Mouse (Mus musculus): ENCODE data around the gene Gna13. TPM values are rescaled to one million over a fixed set of nuclear protein-coding genes. Genes with fewer than 3 reads are reported as not detected.
"Not testable (repeated sequence)": the region's sequence is repeated elsewhere in the genome, so short reads cannot be mapped to it uniquely, and the experiment has no call there.

Gene Gna13
- total RNA-seq, 1 experiment: 34.8 TPM

DNA sequence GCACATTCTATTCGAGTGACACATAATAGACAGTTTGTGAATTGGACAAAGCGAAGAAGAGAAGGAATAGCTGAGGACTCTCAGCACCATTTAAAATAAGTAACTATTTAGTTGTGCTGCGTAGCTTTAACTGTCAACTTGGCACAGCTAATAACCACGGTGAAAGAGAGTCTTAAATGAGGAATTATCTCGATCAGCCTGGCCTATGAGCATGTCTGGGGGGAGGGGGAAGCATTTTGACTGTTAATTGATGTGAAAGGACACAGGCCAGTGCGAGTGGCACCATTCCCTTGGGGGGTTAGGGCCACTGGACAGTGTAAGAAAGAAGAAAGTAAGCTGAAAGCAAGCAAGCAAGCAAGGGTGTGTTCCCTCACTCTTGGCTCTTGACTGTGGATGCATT, 26.7 kb upstream of the Gna13 start:
- H3K4me1 ChIP-seq (ENCODE audit: control insufficient read depth in 2 of 2, insufficient read depth in 2 of 2, low read length in 2 of 2, poor library complexity in 1 of 2): peaks cover 0 to 2% of the 10 kb centered on the region in 2 experiments; a peak in 1 of 4 replicates
- H3K9me3 ChIP-seq (ENCODE audit: control insufficient read depth, insufficient read depth, low read depth, low read length): no peaks in the 10 kb centered on the region
- in situ Hi-C loops (cut with MboI; ENCODE audit: low sequenced_read_pairs in 2 of 2, unreplicated experiment in 2 of 2): no loop called here
- no peaks in the 10 kb centered on the region for H3K36me3 ChIP-seq (ENCODE audit: control insufficient read depth, insufficient read depth, low read length, poor library complexity, severe bottlenecking)
- H3K9ac ChIP-seq (ENCODE audit: insufficient read depth, low read depth, low read length, poor library complexity, severe bottlenecking): no peak overlapping the region
- TF ChIP-seq ZNF384 (IDR thresholded peaks at IDR 0.05; ENCODE audit: low read depth, low read length) (no peak), ZC3H11A (IDR thresholded peaks at IDR 0.05; ENCODE audit: borderline replicate concordance, low read depth, low read length) (no peak), MAFK (IDR thresholded peaks at IDR 0.05; ENCODE audit: insufficient read depth, low read depth, low read length) (no peak), HCFC1 (IDR thresholded peaks at IDR 0.05; ENCODE audit: borderline replicate concordance, insufficient read depth, low read length) (no peak), CHD2 (IDR thresholded peaks at IDR 0.05; ENCODE audit: low read depth, low read length) (no peak)
- no peak for DNase-seq (ENCODE audit: low read depth, low spot score)
- no peak overlapping the region for H3K27ac ChIP-seq (ENCODE audit: insufficient read depth, low read depth, low read length, poor library complexity, severe bottlenecking)
- no peak overlapping the region for H3K4me3 ChIP-seq (ENCODE audit: insufficient read depth in 1 of 2, low read depth in 1 of 2, low read length in 2 of 2, poor library complexity in 1 of 2, severe bottlenecking in 1 of 2)

GRCm38 (mm10) chr11:109339155-109339938, 23.3 kb upstream of the Gna13 start:
- no peaks in the 10 kb centered on the region for H3K36me3 ChIP-seq (ENCODE audit: control insufficient read depth, insufficient read depth, low read length, poor library complexity, severe bottlenecking)
- H3K4me3 ChIP-seq (ENCODE audit: insufficient read depth in 1 of 2, low read depth in 1 of 2, low read length in 2 of 2, poor library complexity in 1 of 2, severe bottlenecking in 1 of 2): no peak overlapping the region
- TF ChIP-seq MAFK (IDR thresholded peaks at IDR 0.05; ENCODE audit: insufficient read depth, low read depth, low read length) (no peak), ZNF384 (IDR thresholded peaks at IDR 0.05; ENCODE audit: low read depth, low read length) (no peak), ZC3H11A (IDR thresholded peaks at IDR 0.05; ENCODE audit: borderline replicate concordance, low read depth, low read length) (no peak), CHD2 (IDR thresholded peaks at IDR 0.05; ENCODE audit: low read depth, low read length) (no peak), HCFC1 (IDR thresholded peaks at IDR 0.05; ENCODE audit: borderline replicate concordance, insufficient read depth, low read length) (no peak)
- no peak overlapping the region for H3K27ac ChIP-seq (ENCODE audit: insufficient read depth, low read depth, low read length, poor library complexity, severe bottlenecking)
- H3K9me3 ChIP-seq (ENCODE audit: control insufficient read depth, insufficient read depth, low read depth, low read length): no peaks in the 10 kb centered on the region
- in situ Hi-C loops (cut with MboI; ENCODE audit: low sequenced_read_pairs in 2 of 2, unreplicated experiment in 2 of 2): no loop called here
- H3K9ac ChIP-seq (ENCODE audit: insufficient read depth, low read depth, low read length, poor library complexity, severe bottlenecking): no peak overlapping the region
- peaks cover 3% of the 10 kb centered on the region in 2 experiments; a peak in 2 of 4 replicates for H3K4me1 ChIP-seq (ENCODE audit: control insufficient read depth in 2 of 2, insufficient read depth in 2 of 2, low read length in 2 of 2, poor library complexity in 1 of 2)
- no peak for DNase-seq (ENCODE audit: low read depth, low spot score)

DNA sequence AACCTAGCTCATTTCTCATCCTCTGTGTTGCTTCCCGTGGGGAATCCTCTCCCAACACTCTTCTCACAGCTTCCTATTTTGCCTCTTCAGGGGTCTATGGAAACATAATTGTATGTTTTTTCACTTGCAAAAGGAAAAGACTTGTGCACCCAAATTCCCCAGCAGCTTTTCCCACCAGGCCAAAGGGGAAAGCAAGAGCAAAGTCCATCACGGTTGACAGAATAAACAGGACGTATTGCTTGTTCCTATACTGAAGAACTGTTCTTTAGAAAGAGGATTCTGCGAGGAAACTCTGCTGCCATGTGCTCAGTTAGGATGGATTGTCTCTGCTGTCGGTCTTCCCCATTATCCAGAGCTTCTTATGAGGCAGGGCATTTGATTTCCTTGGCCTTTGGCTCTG, 22.1 kb upstream of the Gna13 start:
- no peak for TF ChIP-seq MAFK (IDR thresholded peaks at IDR 0.05; ENCODE audit: insufficient read depth, low read depth, low read length)
- TF ChIP-seq ZNF384 (IDR thresholded peaks at IDR 0.05; ENCODE audit: low read depth, low read length): no peak
- no peak for TF ChIP-seq ZC3H11A (IDR thresholded peaks at IDR 0.05; ENCODE audit: borderline replicate concordance, low read depth, low read length)
- TF ChIP-seq CHD2 (IDR thresholded peaks at IDR 0.05; ENCODE audit: low read depth, low read length): no peak
- no peak for TF ChIP-seq HCFC1 (IDR thresholded peaks at IDR 0.05; ENCODE audit: borderline replicate concordance, insufficient read depth, low read length)

GRCm38 (mm10) chr11:109342666-109343065, 20.0 kb upstream of the Gna13 start:
- H3K27ac ChIP-seq (ENCODE audit: insufficient read depth, low read depth, low read length, poor library complexity, severe bottlenecking); H3K4me1 ChIP-seq (ENCODE audit: control insufficient read depth in 2 of 2, insufficient read depth in 2 of 2, low read length in 2 of 2, poor library complexity in 1 of 2); H3K9me3 ChIP-seq (ENCODE audit: control insufficient read depth, insufficient read depth, low read depth, low read length); H3K9ac ChIP-seq (ENCODE audit: insufficient read depth, low read depth, low read length, poor library complexity, severe bottlenecking); H3K4me3 ChIP-seq (ENCODE audit: insufficient read depth in 1 of 2, low read depth in 1 of 2, low read length in 2 of 2, poor library complexity in 1 of 2, severe bottlenecking in 1 of 2); DNase-seq (ENCODE audit: low read depth, low spot score); in situ Hi-C loops (cut with MboI; ENCODE audit: low sequenced_read_pairs in 2 of 2, unreplicated experiment in 2 of 2); H3K36me3 ChIP-seq (ENCODE audit: control insufficient read depth, insufficient read depth, low read length, poor library complexity, severe bottlenecking): not testable (repeated sequence)

More for the DNA sequence above, 22.1 kb upstream of the Gna13 start:
- Histone ChIP-seq H3K4me1 (ENCODE audit: control insufficient read depth in 2 of 2, insufficient read depth in 2 of 2, low read length in 2 of 2, poor library complexity in 1 of 2) (peaks cover 3% of the 10 kb centered on the region in 2 experiments; a peak in 2 of 4 replicates), H3K4me3 (ENCODE audit: insufficient read depth in 1 of 2, low read depth in 1 of 2, low read length in 2 of 2, poor library complexity in 1 of 2, severe bottlenecking in 1 of 2) (no peak overlapping the region), H3K9ac (ENCODE audit: insufficient read depth, low read depth, low read length, poor library complexity, severe bottlenecking) (no peak overlapping the region), H3K9me3 (ENCODE audit: control insufficient read depth, insufficient read depth, low read depth, low read length) (no peaks in the 10 kb centered on the region), H3K27ac (ENCODE audit: insufficient read depth, low read depth, low read length, poor library complexity, severe bottlenecking) (no peak overlapping the region), H3K36me3 (ENCODE audit: control insufficient read depth, insufficient read depth, low read length, poor library complexity, severe bottlenecking) (no peaks in the 10 kb centered on the region)
- no peak for DNase-seq (ENCODE audit: low read depth, low spot score)
- in situ Hi-C loops (cut with MboI; ENCODE audit: low sequenced_read_pairs in 2 of 2, unreplicated experiment in 2 of 2): no loop called here

Data from ES-E14 (cell line).